Mouse (Mus musculus): Measurements from ENCODE around the gene Adamts14.

The Adamts14 gene

DNA sequence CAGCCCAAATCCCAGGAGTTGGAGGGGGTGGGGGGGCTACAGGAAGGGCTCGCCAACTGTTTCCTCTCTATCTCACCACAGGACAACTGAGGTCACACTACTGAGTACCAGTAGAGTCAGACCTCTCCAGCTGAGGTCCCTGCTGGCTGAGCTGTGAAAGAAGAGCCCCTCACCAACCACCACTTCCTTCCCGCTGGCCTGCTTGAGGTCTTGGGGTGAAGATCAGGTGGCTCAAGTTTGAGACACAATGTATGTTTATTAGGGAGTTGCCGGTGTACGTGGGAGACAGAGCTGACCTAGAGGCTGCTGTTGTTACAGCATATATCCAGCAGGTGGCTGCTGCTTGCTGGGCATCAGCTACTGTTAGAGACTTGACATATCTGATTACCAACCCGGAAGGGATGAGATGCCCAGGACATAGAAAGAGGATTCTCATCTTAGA lies 2.5 kb upstream of the Adamts14 start:
- ATAC-seq (ENCODE audit: low TSS enrichment), result peak; percentile 77

DNA sequence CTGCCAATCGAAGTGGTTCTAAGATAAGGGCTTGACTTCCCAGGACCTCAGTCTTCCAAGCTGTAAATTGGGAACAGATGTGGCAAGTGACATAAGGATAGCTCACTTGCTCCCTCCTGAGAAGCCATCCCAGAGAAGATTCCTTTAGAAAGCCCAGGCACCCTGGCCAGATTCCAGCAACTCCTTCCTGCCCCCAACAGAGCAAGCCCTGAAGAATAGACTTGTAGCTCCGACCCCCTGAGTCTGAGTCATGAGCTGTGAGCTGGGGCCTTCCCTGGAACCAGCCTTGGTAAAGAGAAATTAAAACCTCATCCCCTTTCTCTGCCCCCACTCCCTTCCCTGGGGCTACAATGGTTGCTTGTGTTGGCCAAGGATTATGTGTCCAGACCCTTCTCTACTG lies 1.3 kb upstream of the Adamts14 start:
- no peak for ATAC-seq (ENCODE audit: low TSS enrichment)

DNA sequence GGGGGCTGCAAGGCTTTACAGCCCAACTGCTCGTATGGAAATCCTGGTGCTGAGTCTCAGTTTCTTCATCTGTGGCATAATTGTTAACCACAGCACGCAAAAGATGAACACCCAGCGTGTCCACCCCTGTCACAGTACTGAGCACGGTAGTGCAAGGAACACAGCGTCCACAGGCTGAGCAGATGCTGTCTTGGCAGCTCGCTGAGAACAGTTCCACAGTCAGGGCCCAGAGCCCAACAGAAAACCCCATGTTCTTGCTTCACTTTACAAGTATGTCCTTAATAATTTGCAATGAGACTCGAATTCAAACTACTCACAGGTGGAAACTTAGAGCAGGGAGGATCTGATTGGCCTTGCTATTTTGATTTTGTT lies 592 bp upstream of the Adamts14 start:
- ATAC-seq (ENCODE audit: low TSS enrichment), result 0 out of 2 replicates have a peak, but pooled peaks have one; percentile 56

DNA sequence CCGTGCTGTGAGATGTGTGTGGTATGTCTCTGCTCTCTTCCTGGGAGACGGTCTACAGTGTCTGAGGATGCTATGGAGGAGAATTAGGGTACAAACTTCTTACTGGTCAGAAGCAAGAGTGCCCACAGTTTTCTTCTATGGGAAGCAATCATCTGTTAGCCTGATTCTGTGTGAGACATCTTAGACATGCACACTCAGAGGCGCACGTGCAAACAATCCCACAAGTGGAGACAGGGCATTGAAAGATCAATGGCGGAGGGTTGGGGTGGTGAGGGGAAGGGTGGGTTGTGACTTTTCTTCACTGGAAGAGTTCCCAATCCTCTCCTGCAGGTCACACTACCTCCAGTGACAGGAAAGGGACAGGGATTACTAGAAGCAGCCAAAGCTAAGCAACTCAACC lies 607 bp downstream of the Adamts14 start:
- no peak for ATAC-seq (ENCODE audit: low TSS enrichment)

DNA sequence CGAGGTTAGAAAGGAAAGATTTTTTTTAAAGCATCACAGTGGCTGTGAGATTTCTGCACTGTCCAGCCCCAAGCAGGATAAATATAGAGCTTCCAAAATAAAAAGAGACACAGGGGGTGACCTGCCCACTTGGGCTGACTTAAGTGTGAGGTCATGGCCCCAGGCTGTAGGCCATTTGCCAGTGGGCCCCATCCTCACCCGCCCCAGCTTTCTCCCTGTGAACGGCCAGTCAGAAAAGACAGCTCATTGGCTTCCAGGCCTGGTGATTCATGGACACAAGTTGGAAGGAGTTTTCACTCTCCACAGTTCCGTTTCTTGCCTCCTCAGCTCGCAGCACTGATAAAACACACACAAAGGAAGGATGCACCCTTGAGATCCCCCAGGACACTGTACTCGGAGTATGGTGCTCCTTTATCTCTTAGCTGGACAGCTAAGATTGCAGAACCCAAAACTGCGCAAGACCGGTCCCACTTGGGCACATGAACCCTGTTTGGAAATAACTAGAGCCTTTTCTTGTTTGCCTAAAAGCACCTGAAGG lies 1.1 kb downstream of the Adamts14 start:
- ATAC-seq (ENCODE audit: low TSS enrichment), result no peak

DNA sequence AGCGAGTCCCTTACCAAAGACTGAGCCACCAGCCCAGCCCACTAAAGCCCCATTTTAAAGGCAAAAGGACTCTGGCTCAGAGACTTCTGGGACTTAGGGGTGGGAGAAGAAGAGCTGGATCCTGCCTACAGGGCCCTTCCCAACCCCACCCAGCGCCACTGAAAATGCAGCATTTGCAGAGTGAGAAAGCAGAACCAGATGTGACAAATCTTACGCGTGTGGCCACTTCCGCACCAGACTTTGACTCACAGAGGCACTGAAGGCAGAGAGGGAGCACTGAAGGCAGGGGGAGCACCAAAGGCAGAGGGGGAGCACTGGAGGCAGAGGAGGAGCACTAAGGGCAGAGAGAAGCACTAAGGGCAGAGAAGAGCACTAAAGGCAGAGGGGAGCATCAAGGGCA lies 5.9 kb downstream of the Adamts14 start:
- no peak for ATAC-seq (ENCODE audit: low TSS enrichment)

DNA sequence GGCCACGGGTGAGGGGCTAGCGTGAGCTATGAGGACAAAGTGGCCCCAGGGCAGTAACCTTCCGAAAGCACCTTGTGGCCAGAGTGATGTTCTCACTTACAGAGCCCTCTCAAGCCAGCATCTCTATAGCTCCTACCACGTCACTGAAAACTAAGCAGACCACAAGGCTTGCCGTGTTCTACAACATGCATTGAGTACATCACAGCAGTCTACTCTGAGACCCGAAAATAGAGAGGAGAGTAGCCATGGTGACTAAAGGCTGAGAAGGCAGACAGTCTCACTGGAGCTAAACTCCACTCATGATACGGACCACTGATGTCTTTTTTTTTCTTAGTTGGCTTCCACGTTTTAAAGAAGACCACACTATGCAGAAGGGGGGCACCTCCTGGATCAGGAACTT lies 9.6 kb downstream of the Adamts14 start:
- no peak for ATAC-seq (ENCODE audit: low TSS enrichment)

DNA sequence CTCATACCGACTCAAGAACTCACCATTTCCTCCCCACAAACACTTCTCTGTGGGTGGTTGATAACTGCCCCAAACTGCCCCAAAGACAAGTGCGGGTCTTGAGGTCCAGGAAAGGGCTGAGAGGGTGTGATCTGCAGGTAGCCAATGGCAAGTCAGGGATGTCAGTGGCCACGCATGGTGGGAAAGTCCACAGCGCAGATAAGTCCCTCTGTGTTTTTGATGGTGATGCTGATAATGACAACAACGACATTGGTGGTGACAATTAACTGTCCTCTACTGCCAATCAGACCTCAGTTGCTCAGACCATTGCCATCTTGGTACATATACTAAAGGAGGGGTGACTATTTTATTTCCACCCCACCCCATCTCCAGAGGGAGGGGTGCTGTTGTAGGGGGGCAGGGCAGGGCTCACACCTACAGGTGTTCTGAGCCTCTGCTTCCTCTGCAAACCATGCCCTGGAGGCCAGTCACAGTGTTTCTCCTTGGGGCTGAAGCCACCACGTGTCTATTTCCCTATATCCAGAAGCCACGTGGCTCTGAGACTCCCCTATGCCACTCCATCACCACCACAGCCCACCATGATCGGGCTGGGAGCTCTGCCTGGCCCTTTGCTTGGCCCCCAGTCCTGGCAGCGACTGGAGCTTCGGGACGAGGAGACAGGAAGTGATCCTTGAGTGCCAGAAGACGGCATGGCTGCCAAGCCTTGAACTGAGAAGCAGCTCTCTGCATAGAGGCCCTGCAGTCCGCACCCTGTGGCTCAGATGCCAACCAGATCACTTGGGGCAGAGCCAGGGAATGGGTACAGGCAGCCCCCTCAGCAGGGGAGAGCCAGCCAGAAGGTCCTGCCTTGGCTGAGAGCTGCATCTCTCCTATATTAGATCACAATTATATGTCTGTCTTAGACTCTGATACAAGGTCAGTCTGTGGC lies 11.7 kb downstream of the Adamts14 start:
- ATAC-seq (ENCODE audit: low TSS enrichment), result no peak

DNA sequence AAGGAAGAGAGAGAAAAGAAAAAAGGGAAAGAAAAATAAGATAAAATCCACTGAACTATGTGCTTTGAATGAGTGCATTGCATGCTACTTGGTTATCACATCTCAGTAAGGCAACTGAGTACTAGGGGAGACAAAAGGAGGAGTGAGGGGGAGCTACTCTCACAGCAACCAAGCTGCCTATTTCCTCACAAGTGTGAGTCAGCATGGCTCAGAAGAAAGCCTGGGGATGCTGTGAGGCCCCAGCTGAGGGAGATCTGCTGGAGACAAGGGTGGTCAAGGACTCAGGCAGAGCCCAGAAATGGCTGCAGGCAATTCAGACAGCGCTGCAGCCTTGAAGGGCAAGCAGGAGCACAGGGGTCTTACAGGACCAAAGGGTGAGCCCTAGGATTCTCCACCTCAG lies 15.1 kb downstream of the Adamts14 start:
- ATAC-seq (ENCODE audit: low TSS enrichment), result peak; percentile 99

DNA sequence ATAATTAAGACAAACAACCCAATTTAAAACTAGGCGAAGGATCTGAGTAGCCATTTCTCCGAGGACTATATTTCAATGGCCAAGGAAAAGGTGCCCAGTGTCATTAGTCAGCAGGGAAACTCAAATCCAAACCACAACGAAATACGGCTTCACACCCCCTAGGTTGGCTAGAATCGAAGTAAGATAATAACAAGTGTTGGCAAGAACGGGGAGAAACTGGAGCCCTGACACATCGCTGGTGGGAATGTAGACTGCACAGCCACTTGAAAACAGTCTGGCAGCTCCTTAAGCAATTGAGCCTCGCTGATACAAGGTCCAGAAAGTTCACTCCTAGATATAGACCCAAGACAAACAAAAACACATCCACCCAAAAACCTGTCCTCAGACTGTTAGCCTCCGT lies 16.6 kb downstream of the Adamts14 start:
- no peak for ATAC-seq (ENCODE audit: low TSS enrichment)

DNA sequence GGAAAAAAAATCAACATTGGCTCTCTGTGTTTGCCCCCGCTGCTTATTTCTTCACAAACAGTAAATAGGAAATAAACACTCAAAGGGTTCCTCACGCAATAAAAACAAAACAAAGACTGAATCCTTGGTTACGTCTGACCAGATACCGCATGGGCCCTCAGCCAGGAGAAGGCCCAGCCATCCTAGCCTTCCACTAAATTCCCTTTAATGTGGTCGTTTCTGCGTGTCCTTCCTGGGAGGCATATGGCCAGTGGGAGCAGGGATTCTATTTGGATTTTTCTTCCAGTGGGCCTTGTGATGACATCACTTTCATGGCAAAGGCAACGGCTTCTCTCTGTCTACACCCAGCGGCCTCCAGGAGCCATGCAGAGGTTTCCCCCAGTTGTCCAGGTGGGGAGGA lies 18.0 kb downstream of the Adamts14 start:
- no peak for ATAC-seq (ENCODE audit: low TSS enrichment)

DNA sequence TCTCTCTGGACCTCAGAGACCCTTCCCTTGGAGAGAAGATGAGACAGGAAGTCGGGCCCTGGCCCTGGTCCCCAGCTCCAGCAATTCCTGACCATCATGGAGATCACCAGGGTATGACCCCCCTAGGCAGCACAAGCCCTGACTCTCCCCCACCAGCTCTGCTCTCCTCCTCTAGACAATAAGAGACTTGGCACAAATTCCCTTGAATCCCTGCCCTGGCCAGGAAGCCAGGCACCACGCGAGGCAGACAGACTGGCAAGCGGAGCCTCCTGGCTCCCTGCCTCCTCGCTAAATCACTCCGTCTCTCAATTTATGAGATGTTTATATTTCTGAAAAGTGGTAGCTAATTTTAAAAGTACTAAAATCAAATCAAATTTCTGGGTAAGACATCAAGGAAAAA lies 18.5 kb downstream of the Adamts14 start:
- ATAC-seq (ENCODE audit: low TSS enrichment), result no peak

DNA sequence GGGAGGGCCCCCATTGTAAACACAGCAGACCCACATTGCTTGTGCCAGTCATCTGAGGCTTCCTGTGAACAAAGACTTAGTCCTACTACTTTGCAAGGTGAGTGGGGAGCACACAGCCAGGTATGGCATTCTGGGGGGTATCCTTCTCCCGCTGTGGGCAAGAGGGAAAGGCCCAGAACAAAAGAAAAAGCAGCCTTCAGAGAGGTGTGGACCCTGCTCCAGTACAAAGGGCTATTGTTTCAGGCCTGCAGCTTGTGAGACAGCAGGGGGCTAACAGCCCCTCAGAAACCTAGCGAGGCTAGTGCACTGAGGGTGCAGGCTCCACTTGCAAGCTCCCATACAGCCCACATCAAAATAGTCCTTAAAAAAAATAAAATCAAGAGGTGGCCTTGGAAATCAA lies 23.3 kb downstream of the Adamts14 start:
- no peak for ATAC-seq (ENCODE audit: low TSS enrichment)

DNA sequence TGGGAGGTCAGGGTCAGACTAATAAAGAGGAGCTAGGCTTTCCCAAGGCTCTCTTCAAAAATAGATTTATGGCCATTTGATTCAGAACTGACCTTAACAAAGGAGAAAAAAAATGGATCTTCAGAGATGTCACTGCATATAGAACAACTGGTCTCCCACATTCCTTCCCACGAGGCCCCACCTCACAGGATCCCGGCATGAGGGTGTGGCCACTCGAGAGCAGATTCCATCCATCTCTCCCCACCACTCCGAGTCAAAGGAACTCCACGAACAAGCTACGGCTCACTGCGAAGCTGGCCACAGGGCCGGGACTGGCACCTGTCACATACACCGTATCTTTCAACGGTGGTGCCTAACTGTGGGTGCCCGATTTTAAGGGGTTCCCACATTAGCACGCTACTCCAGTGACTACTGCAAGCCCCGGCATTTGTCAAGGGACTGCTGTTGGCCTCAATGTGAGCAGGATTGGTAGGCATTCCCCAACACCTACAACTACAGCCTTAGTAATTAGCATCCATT lies 24.6 kb downstream of the Adamts14 start:
- no peak for ATAC-seq (ENCODE audit: low TSS enrichment)

DNA sequence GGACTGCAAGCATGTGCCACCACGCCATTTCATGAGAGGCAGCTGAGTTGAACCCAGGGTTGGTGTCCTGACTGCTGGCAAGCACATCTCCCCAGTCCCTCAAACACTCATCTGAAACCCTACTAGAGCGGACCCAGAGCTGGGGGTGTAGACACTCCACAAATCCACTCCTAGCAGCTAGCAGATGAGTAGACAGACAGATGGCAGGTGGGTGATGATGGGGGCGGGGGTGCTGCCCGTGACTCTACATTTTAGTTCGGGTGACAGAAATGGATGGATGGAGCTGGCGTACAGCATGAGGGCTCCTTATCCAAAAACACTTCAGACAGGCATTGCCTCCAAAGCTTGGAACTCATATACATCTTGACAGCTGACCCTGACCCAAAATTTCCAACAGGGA lies 26.9 kb downstream of the Adamts14 start:
- ATAC-seq (ENCODE audit: low TSS enrichment), result peak; percentile 96

DNA sequence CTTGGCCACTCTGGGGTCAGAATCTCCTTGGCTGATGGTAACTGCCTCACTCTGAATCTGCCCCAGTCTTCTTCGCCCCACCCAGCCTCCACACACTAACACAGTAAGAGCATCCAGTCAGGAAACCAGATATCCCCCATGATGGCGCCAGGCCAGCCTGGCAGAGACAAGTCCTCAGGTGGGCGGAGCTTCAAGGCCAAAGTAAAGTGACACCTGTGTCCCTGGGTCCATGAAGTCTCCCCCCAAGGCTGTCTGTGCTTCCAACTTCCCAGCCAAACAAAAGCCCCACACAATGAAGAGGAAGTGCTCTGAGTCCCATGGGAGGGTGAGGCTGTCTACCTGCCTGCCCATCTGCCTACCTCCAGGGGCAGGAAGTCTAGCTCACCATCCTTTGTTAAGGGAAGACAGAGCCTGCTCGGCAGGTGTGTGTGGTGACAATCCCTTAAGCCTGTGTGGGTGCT lies 31.2 kb downstream of the Adamts14 start:
- ATAC-seq (ENCODE audit: low TSS enrichment), result no peak

DNA sequence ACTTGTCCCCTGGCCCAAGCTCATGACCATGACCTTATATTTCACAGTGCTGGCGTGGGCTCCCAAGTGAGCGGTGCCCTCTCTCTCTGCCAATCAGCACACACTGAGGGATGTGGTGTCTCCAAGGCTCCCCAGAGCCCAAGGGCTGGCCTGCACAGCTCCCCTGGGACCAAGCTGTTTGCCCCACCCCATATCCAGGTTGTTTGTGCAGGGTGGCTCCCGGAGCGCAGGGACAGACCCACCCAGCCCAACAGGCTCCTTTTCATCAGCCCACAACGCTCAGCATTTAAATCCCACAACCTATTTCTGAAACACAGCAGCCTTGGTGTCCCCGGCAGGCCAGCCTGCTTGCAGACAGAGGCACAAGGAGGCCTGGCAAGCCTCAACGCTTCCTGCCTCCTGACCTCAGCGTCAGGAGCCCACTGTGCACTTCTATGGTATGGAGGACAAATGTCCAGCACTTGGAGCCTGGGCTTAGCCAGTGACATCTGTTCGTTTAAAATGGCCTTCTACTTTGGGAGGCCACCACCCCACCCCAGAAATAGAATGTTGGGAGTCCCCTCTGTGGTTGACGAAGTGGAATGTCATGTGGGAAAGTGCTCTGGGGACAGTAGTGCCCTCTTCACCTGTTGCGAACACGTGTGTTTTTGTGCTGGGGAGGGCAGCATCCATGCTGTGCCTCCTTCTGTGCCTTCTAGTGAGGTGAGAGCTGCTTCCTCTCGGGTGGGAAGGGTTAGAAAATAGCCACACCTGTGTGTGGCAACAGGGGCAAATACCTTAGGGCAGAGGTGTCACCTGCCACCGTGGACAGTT lies 32.9 kb downstream of the Adamts14 start:
- no peak for ATAC-seq (ENCODE audit: low TSS enrichment)

DNA sequence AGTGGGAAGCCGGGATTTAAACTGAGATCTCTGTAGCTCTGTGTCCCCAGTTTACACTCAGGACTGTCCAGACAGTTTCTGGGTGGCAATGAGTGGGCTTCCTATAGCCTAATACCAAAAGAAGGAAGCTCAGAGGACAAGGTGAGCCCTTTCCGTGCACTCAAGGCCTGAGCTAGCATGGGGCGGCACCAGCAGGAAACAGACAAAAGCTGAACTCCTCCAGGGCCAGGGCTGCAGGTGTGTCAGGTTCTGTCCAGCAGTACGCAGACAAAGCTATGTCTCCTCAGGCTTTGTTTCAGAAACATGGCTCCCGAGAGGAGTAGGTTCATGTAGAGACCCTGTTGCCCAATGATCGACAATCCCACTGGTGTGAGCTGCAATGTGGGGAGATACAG lies 35.9 kb downstream of the Adamts14 start:
- no peak for ATAC-seq (ENCODE audit: low TSS enrichment)

DNA sequence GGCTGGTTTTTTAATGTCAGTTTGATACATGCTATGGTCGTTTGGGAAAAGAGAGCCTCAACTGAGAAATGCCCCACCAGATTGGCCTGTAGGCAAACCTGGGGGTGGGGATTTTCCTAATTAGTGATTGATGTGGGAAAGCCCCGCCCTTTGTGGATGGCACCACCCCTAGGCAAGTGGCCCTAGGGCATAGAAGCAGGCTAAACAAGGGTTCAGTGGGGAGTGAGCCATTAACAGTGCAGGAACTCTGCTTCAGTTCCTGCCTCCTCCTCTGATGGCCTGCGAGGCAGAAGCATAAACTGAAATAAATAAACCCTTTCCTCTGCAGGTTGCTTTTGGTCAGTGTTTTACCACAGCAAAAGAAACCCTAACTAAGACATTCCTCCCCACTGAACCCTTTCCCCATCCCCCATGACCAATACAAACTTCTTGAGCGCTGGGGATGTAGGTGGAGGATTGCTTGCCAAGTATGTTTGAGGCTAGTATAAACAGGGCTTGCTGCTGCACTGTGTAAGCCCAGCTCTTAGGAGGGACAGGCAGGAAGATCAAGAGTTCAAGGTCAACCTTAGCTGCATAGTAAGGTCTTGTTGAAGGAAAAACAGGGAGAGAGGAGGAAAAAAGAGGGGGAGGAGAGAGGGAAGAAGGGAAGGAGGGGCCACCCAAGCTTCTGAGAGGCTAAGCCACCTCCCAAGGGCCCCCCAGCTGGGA lies 36.4 kb downstream of the Adamts14 start:
- no peak for ATAC-seq (ENCODE audit: low TSS enrichment)

DNA sequence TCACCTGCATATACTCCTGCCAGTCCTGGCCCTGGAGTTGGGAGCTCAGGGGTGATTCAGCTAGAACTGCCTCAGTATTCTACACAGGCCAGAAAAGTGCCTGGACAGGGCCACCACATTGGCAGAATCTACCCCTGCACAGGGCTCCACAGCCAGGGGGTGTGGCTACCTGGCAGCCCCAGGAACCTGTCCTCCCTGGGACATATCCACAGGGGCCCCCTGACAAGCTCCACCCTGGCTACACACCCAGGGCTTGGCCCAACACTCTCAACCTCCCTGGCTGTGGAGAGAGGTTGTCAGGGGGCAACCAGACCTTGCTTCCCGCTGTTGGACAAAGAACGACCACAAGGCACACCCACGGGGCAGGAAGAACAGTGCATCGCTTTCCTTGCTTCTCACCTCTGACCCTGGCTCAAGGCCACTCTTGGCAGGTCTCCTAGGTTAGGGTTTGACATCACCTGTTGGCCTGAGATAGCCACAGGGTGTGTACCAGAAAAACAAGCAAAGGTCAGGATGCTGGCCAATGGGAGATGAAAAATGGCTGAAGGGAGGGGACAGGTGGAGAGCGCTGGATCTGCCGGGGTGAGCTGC lies 37.5 kb downstream of the Adamts14 start:
- no peak for ATAC-seq (ENCODE audit: low TSS enrichment)

DNA sequence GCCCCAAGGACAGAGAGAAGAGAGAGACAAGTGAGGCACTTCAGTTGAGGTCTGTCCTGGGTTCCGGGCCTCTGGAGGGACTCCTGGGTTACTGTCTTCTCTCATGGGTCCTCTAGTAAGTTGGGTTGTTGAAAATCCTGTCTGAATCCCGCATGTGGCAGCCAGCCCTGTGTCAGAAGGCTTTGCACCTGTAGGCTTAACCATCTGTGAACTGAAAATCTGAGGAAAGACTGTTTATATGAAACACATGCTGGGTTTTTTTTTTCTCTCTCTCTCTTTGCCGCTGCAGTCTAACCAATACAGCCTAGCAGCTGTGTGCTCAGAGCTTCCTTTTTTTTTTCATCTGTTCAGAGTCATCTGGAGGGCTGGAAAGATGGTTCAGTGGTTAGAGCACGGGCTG lies 38.9 kb downstream of the Adamts14 start:
- no peak for ATAC-seq (ENCODE audit: low TSS enrichment)

Measured in frontal cortex, adult (tissue).